Mouse (Mus musculus): ENCODE measurements around the gene Gm4567. TPM values are rescaled to one million over a fixed set of nuclear protein-coding genes. Genes with fewer than 3 reads are reported as not detected.
"Not testable (repeated sequence)": the region's sequence is repeated elsewhere in the genome, so short reads cannot be mapped to it uniquely, and the experiment has no call there.

Gene Gm4567
- not detected in 2 replicates for polyA plus RNA-seq (2012; ENCODE audit: insufficient read depth, low replicate concordance)

GRCm38 (mm10) chr7:22719610-22720009 is at the start of gene Gm4567:
Gm4567 (minus strand) TSS chr7:22719710.
- H3K4me3 ChIP-seq (replicated peaks); H3K9me3 ChIP-seq; H3K36me3 ChIP-seq (replicated peaks; ENCODE audit: low read length); H3K4me1 ChIP-seq; H3K27me3 ChIP-seq (replicated peaks): not testable (repeated sequence)

- H3K9me3 ChIP-seq; H3K4me3 ChIP-seq (replicated peaks); H3K36me3 ChIP-seq (replicated peaks; ENCODE audit: low read length); H3K4me1 ChIP-seq; H3K27me3 ChIP-seq (replicated peaks): not testable (repeated sequence)
Observed at GRCm38 (mm10) chr7:22761397-22761796, 41.9 kb upstream of the Gm4567 start, which contains the start of gene Vmn1r157. Vmn1r157 (plus strand) TSS chr7:22761697.

GRCm38 (mm10) chr7:22692217-22692616 is 27.3 kb downstream of the Gm4567 start, which contains the start of gene Gm8693:
Gm8693 (minus strand) TSS chr7:22692317.
- H3K4me3 ChIP-seq (replicated peaks); H3K9me3 ChIP-seq: not testable (repeated sequence)

More at GRCm38 (mm10) chr7:22692217-22692616, 27.3 kb downstream of the Gm4567 start, which contains the start of gene Gm8693:
- H3K36me3 ChIP-seq (replicated peaks; ENCODE audit: low read length); H3K4me1 ChIP-seq; H3K27me3 ChIP-seq (replicated peaks): not testable (repeated sequence)

Other genes with a start within 250 kb of the Gm4567 start
- not detected in 2 replicates for gene Vmn1r151, start 220.0 kb downstream of the Gm4567 start, polyA plus RNA-seq (2012; ENCODE audit: insufficient read depth, low replicate concordance)
- not detected in 2 replicates for gene Vmn1r152, start 196.7 kb downstream of the Gm4567 start, polyA plus RNA-seq (2012; ENCODE audit: insufficient read depth, low replicate concordance)
- not detected in 2 replicates for gene Gm8677, start 184.8 kb downstream of the Gm4567 start, polyA plus RNA-seq (2012; ENCODE audit: insufficient read depth, low replicate concordance)
- gene Gm4201, start 154.4 kb downstream of the Gm4567 start, polyA plus RNA-seq (2012; ENCODE audit: insufficient read depth, low replicate concordance), result not detected in 2 replicates
- not detected in 2 replicates for gene Gm4565, start 131.6 kb downstream of the Gm4567 start, polyA plus RNA-seq (2012; ENCODE audit: insufficient read depth, low replicate concordance)
- not detected in 2 replicates for gene Vmn1r155, start 61.7 kb downstream of the Gm4567 start, polyA plus RNA-seq (2012; ENCODE audit: insufficient read depth, low replicate concordance)
- gene Gm8693, start 27.4 kb downstream of the Gm4567 start, polyA plus RNA-seq (2012; ENCODE audit: insufficient read depth, low replicate concordance), result not detected in 2 replicates
- not detected in 2 replicates for gene Vmn1r157, start 42.0 kb upstream of the Gm4567 start, polyA plus RNA-seq (2012; ENCODE audit: insufficient read depth, low replicate concordance)
- not detected in 2 replicates for gene Vmn1r158, start 71.1 kb upstream of the Gm4567 start, polyA plus RNA-seq (2012; ENCODE audit: insufficient read depth, low replicate concordance)
- gene Vmn1r159, start 123.9 kb upstream of the Gm4567 start, polyA plus RNA-seq (2012; ENCODE audit: insufficient read depth, low replicate concordance), result not detected in 2 replicates
- not detected in 2 replicates for gene Vmn1r160, start 151.5 kb upstream of the Gm4567 start, polyA plus RNA-seq (2012; ENCODE audit: insufficient read depth, low replicate concordance)